Mouse (Mus musculus) ES-E14 (cell line): ENCODE results near the gene Shc1.

Experiments
- HCFC1 ChIP-seq: IDR thresholded peaks from 2 replicates; pipeline ENCODE4 v1.6.1; 2012; ENCODE audit warnings: low read length, inconsistent platforms, borderline replicate concordance; ENCODE audit not compliant: insufficient read depth
- MAFK ChIP-seq: IDR thresholded peaks from 2 replicates; pipeline ENCODE4 v1.6.1; 2014; ENCODE audit warnings: mild to moderate bottlenecking, low read depth, low read length, inconsistent platforms; ENCODE audit not compliant: insufficient read depth
- ZC3H11A ChIP-seq: IDR thresholded peaks from 2 replicates; pipeline ENCODE4 v1.6.1; 2012; ENCODE audit warnings: low read depth, mild to moderate bottlenecking, inconsistent platforms, low read length, borderline replicate concordance

GRCm38 (mm10) chr3:89395806-89396653 lies 22.2 kb upstream of the Shc1 start:
- TF ChIP-seq MAFK (no peak), HCFC1 (no peak), ZC3H11A (no peak)
